Mouse (Mus musculus) forebrain, embryonic 14.5 days (tissue): Measurements from ENCODE around the gene Tmem87b. TPM values are rescaled to one million over a fixed set of nuclear protein-coding genes. Genes with fewer than 3 reads are reported as not detected.

Source experiments
- ATAC-seq: fragments of 200-750 bp; cut with Nextera tagmentation; 2 replicates; pipeline ENCODE4 v1.8.0; 2017; ENCODE audit warnings: mild to moderate bottlenecking, moderate library complexity
- DNase-seq: peaks from one replicate; pipeline ENCODE4 v3.0.0-alpha.2; 2015; ENCODE audit warnings: low spot score
- H3K27ac ChIP-seq: fragments of 300-500 bp; sonication (generic); 2 replicates; pipeline ENCODE4 v1.5.1; 2014; ENCODE audit warnings: low read depth, mild to moderate bottlenecking, control low read depth, low read length, moderate library complexity
- H3K27me3 ChIP-seq: fragments of 300-500 bp; sonication (generic); replicated peaks from 2 replicates; pipeline ENCODE4 v1.6.1; 2014; ENCODE audit warnings: low read length, control low read depth, mixed read lengths; ENCODE audit not compliant: control insufficient read depth, insufficient read depth
- H3K36me3 ChIP-seq: fragments of 300-500 bp; sonication (generic); 2 replicates; pipeline ENCODE4 v1.6.1; 2014; ENCODE audit warnings: low read length, control low read depth; ENCODE audit not compliant: control insufficient read depth, insufficient read depth
- H3K4me1 ChIP-seq: fragments of 300-500 bp; sonication (generic); 2 replicates; pipeline ENCODE4 v1.6.1; 2014; ENCODE audit warnings: antibody characterized with exemption, low read length, control low read depth; ENCODE audit not compliant: control insufficient read depth, insufficient read depth
- H3K4me2 ChIP-seq: fragments of 300-500 bp; sonication (generic); 2 replicates; pipeline ENCODE4 v1.6.1; 2014; ENCODE audit warnings: mild to moderate bottlenecking, control low read depth, low read length
- H3K4me3 ChIP-seq: fragments of 300-500 bp; sonication (generic); 2 replicates; pipeline ENCODE4 v1.5.1; 2014; ENCODE audit warnings: low read depth, low read length, control low read depth
- H3K9ac ChIP-seq: fragments of 300-500 bp; sonication (generic); 2 replicates; pipeline ENCODE4 v1.6.1; 2014; ENCODE audit warnings: mild to moderate bottlenecking, low read length, control low read depth, moderate library complexity
- H3K9me3 ChIP-seq: fragments of 300-500 bp; sonication (generic); replicated peaks from 2 replicates; pipeline ENCODE4 v1.6.1; 2016; ENCODE audit warnings: low read length, control low read depth, mixed read lengths; ENCODE audit not compliant: control insufficient read depth
- WGBS: fragments of 180-500 bp; shearing (Covaris S2); extraction: QIAGEN DNeasy Blood & Tissue Kit; methylation state at CpG from one replicate; pipeline ENCODE4 v1.1.7; 2014; 5-methylcytosine and 5-hydroxymethylcytosine counted together
- polyA plus RNA-seq: library from polyadenylated mRNA; unstranded; fragments of >200 nt; fragmentation: Nextera tagmentation; extraction: Ambion mirVana; gene quantifications from 2 replicates; pipeline ENCODE4 v1.2.1, GENCODE M21; 2014

Gene Tmem87b
- polyA plus RNA-seq, 1 experiment from 2014 or later, result 28.0 TPM

DNA sequence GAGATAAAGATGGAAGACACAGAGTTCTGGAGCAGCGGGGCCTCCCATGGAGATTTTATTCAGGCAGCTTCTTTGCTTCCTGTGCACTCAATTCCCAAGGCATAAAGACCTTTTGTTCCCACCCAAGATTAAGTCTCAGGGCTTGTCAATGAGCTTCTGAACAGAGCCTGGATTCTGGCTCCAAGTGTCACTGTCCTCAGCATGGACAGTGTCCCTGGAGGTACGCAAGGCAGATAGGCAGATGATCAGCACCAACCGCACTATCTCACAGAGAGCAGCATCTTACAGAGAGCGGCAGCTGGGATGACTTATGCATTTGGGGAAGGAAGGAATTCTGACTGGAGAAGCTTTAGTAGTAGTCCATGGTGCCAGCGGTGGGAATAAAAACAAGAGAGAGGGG is 31.6 kb upstream of the Tmem87b start:
- no peak overlapping the region for H3K4me3 ChIP-seq
- no peak overlapping the region for H3K9ac ChIP-seq
- WGBS, result 23% methylated on average over 5 of the region's 5 CpGs
- no peaks in the 10 kb centered on the region for H3K9me3 ChIP-seq
- H3K27ac ChIP-seq, result no peak overlapping the region
- DNase-seq, result no peak
- H3K4me1 ChIP-seq, result 0 out of 2 replicates have a peak, but pooled peaks cover 2% of the 10 kb centered on the region
- no peaks in the 10 kb centered on the region for H3K36me3 ChIP-seq
- H3K27me3 ChIP-seq, result no peaks in the 10 kb centered on the region
- H3K4me2 ChIP-seq, result no peak overlapping the region
- ATAC-seq, result no peak

DNA sequence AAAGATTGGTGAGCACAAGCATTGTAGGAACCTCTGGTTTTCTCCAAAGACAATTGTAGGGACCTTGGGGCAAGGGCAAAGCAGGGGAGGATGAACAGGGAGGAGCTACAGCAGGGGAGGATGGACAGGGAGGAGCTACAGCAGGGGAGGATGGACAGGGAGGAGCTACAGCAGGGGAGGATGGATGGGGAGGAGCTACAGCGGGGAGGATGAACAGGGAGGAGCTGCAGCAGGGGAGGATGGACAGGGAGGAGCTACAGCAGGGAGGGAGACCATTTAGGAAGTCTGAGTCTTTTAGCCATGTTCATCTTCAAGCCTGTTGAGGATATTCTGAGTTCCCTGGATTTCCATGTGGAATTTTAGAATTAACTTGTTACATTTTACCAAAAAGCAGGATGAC is 31.1 kb upstream of the Tmem87b start:
- no peak overlapping the region for H3K4me3 ChIP-seq
- no peak overlapping the region for H3K9ac ChIP-seq
- H3K36me3 ChIP-seq, result no peaks in the 10 kb centered on the region
- ATAC-seq, result no peak
- DNase-seq, result no peak
- 0 out of 2 replicates have a peak, but pooled peaks cover 2% of the 10 kb centered on the region for H3K4me1 ChIP-seq
- no peak overlapping the region for H3K27ac ChIP-seq
- 46% methylated on average over 1 of the region's 1 CpGs for WGBS
- no peak overlapping the region for H3K4me2 ChIP-seq
- no peaks in the 10 kb centered on the region for H3K27me3 ChIP-seq
- H3K9me3 ChIP-seq, result no peaks in the 10 kb centered on the region

DNA sequence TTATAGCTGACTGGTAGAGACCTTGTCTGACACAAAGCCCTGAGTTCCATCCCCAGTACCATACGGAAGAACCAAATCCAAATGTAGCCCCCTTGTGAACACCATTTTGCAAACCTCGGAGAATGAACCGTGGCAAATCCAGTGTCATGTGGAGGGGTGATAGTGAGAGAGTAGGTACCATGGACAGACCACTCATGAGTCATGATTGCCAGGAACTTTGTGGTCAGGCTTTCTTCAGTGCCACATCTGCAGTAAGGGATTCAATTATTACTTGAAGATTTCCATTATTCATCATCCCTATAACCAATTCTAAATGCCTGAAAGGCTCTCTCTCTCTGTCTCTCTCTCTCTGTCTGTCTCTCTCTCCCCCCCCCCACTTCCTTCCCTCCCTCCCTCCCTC is 30.1 kb upstream of the Tmem87b start:
- Histone ChIP-seq H3K36me3 (no peaks in the 10 kb centered on the region), H3K27ac (no peak overlapping the region), H3K27me3 (no peaks in the 10 kb centered on the region), H3K9ac (no peak overlapping the region), H3K4me1 (0 out of 2 replicates have a peak, but pooled peaks cover 2% of the 10 kb centered on the region), H3K4me3 (no peak overlapping the region), H3K4me2 (no peak overlapping the region), H3K9me3 (no peaks in the 10 kb centered on the region)
- ATAC-seq, result no peak
- WGBS, result 90% methylated on average over 3 of the region's 3 CpGs
- DNase-seq, result no peak

DNA sequence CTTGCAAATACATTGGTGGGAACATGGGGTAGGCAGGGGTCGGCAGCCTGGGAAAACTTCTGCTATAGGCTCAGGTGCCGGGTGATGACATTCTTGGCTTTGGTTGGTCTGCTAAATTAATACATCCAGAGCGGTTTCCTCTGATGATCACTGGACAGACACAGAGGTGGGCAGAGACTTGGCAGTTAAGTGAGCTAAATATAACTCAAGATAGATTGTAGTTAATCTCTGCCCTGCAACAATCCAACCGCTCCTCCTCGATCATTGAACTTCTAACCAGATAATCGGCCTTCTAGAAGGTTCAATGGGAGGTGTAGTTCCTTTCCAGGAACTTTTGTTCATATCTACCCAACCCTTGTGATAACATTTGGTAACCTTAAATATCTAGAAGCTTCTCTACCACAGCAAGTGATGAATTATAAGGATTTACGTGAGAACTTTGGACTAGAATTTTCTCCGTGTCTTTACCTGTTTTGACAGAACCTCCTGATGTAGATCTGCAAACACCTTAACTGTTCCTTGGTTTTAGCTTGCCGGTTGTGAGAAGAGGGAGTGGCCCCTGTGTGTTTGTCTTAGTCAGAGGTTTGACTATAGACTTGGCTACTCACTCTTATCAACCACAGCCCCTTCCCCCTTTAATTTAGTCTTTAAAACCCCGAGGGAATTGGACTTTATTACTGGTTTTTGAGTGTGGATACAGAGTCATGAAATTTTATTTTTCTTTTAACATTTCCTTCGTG is 26.9 kb upstream of the Tmem87b start:
- no peak overlapping the region for H3K27ac ChIP-seq
- no peak overlapping the region for H3K4me2 ChIP-seq
- 91% methylated on average over 11 of the region's 11 CpGs for WGBS
- H3K4me3 ChIP-seq, result no peak overlapping the region
- H3K9me3 ChIP-seq, result no peaks in the 10 kb centered on the region
- H3K27me3 ChIP-seq, result no peaks in the 10 kb centered on the region
- ATAC-seq (no peak), DNase-seq (no peak)
- no peak overlapping the region for H3K9ac ChIP-seq
- H3K4me1 ChIP-seq, result 0 out of 2 replicates have a peak, but pooled peaks cover 2% of the 10 kb centered on the region
- H3K36me3 ChIP-seq, result no peaks in the 10 kb centered on the region

DNA sequence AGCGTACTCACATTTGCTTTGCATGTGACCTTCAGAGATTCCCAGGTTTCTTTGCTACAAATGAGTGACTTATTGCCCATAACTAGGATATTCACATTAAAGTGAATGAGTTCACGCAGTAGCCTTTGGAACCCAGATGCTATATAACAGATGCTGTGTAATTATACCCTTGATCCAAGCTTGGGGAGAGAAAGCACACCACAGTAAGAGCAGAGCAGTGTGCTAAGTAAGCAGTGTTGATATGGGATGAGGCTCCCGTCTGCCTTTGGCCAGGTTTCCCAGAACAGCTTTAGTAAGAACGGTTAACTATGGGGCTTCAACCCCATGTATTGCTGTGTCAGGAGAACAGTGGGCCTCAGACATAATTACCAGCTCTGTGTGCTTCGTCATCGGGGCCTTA is 24.0 kb upstream of the Tmem87b start:
- WGBS, result 57% methylated on average over 6 of the region's 6 CpGs
- no peaks in the 10 kb centered on the region for H3K4me1 ChIP-seq
- no peak overlapping the region for H3K27ac ChIP-seq
- H3K27me3 ChIP-seq, result no peaks in the 10 kb centered on the region
- H3K36me3 ChIP-seq, result no peaks in the 10 kb centered on the region
- H3K9me3 ChIP-seq, result no peaks in the 10 kb centered on the region
- no peak overlapping the region for H3K4me2 ChIP-seq
- ATAC-seq (no peak), DNase-seq (no peak)
- no peak overlapping the region for H3K4me3 ChIP-seq
- no peak overlapping the region for H3K9ac ChIP-seq

DNA sequence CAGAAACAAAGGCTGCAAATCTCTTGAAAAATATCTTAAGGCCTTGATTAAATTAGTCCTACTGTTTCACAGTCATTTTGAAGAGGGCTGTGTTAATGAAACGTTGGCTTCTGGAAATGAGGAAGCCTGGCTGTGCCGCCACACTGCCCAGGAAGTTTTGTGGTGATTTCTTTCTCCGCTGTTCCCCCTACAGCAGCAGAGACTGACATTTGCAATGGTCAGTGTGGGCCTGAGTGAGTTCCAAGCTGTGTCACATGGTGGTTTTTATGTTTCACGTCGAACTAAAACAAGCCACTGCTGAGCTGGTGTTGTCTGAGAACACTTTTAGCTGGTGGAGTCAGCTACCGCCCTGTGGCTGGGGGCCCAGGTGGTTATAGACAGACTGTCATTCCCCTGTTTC is 21.5 kb upstream of the Tmem87b start:
- Histone ChIP-seq H3K36me3 (no peaks in the 10 kb centered on the region), H3K4me1 (no peaks in the 10 kb centered on the region), H3K27me3 (no peaks in the 10 kb centered on the region), H3K27ac (no peak overlapping the region), H3K9me3 (no peaks in the 10 kb centered on the region), H3K4me2 (no peak overlapping the region), H3K4me3 (no peak overlapping the region), H3K9ac (no peak overlapping the region)
- ATAC-seq, result no peak
- WGBS, result 67% methylated on average over 6 of the region's 6 CpGs
- no peak for DNase-seq

DNA sequence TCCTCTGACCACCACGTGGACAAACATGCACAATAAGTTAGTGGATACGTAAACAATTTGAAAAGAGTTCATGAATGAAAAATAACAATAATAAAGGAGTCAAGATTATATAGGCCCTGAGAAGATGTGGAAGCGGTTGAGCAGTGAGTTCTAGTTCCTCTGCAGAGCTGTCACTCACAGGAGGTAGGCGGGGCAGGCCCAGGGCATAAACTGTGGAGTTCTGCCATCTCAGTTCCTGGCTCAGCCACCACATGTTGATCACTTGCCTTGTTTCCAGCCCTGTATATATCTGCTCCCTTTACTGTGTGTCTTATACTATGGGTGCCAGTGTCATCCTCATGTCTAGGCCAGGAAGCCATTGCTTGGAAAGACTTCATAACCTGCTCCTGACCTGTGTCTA is 14.5 kb upstream of the Tmem87b start:
- no peaks in the 10 kb centered on the region for H3K4me1 ChIP-seq
- H3K4me3 ChIP-seq, result no peak overlapping the region
- ATAC-seq (no peak), DNase-seq (no peak)
- no peak overlapping the region for H3K27ac ChIP-seq
- 95% methylated on average over 4 of the region's 4 CpGs for WGBS
- H3K4me2 ChIP-seq, result no peak overlapping the region
- H3K9ac ChIP-seq, result no peak overlapping the region
- H3K27me3 ChIP-seq, result no peaks in the 10 kb centered on the region
- H3K9me3 ChIP-seq, result no peaks in the 10 kb centered on the region
- no peaks in the 10 kb centered on the region for H3K36me3 ChIP-seq

DNA sequence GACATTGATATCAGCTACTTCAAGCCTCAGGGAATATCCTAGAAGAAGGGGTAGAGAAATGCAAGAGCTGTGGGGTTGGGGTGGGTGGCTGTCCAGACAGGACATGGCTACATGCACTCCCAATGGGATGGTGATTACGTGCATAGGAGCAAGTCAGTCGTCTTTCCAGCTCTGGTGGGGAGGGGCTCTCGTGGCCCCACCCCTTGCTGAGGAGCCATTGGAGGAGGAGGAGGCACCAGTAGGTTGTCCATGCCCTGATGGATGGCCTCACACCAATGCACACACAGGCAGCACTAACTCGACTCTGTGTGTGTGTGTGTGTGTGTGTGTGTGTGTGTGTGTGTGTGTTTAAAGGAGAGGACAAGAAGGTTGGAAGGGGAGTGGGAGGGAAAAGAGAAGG is 12.6 kb upstream of the Tmem87b start:
- 64% methylated on average over 4 of the region's 4 CpGs for WGBS
- Histone ChIP-seq H3K4me3 (no peak overlapping the region), H3K27ac (no peak overlapping the region), H3K9ac (no peak overlapping the region), H3K36me3 (no peaks in the 10 kb centered on the region), H3K4me2 (no peak overlapping the region), H3K9me3 (no peaks in the 10 kb centered on the region), H3K27me3 (no peaks in the 10 kb centered on the region), H3K4me1 (no peaks in the 10 kb centered on the region)
- ATAC-seq (no peak), DNase-seq (no peak)

DNA sequence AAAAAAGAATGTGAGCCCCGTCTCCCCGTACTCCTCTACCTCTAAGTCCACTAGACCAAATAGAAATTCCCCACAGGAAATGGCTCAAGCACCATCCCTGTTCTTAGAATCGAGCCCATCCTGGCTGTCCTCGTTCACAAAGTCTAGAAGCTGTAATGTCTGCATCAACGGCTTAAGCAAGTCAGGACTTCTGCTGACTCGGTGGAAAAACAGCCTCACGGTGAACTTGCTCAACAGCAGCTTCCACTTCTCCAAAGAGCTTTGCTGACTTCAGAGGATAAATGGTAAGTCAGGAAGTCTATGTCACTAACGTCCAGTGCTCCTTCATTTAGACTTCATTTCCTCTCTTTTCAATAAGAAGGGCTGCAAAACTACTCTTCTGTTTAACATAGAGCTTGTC is 11.4 kb upstream of the Tmem87b start:
- Histone ChIP-seq H3K9ac (no peak overlapping the region), H3K27ac (no peak overlapping the region), H3K27me3 (no peaks in the 10 kb centered on the region), H3K36me3 (no peaks in the 10 kb centered on the region), H3K4me1 (no peaks in the 10 kb centered on the region), H3K4me2 (no peak overlapping the region), H3K4me3 (no peak overlapping the region), H3K9me3 (no peaks in the 10 kb centered on the region)
- no peak for DNase-seq
- 88% methylated on average over 8 of the region's 8 CpGs for WGBS
- ATAC-seq, result no peak
